Mouse (Mus musculus): Measurements from ENCODE around the gene Bcl2l1.

Gene Bcl2l1

GRCm38 (mm10) chr2:152782656-152783055 is 48.9 kb downstream of the Bcl2l1 start:
- in situ Hi-C loops (cut with MboI; ENCODE audit: unreplicated experiment in 2 of 2): no loop called here

- in situ Hi-C loops (cut with MboI; ENCODE audit: unreplicated experiment in 2 of 2): no loop called here
These were observed 50.4 kb downstream of the Bcl2l1 start for GRCm38 (mm10) chr2:152781031-152781711.

- in situ Hi-C loops (cut with MboI; ENCODE audit: unreplicated experiment in 2 of 2): no loop called here
These were observed 51.1 kb downstream of the Bcl2l1 start for GRCm38 (mm10) chr2:152780466-152780865.

GRCm38 (mm10) chr2:152777081-152777480 is 54.4 kb downstream of the Bcl2l1 start:
- in situ Hi-C loops (cut with MboI; ENCODE audit: unreplicated experiment in 2 of 2): no loop called here

- in situ Hi-C loops (cut with MboI; ENCODE audit: unreplicated experiment in 2 of 2): no loop called here
These were observed 55.1 kb downstream of the Bcl2l1 start for GRCm38 (mm10) chr2:152776435-152776834.

- in situ Hi-C loops (cut with MboI; ENCODE audit: unreplicated experiment in 2 of 2): no loop called here
These were observed 55.5 kb downstream of the Bcl2l1 start for GRCm38 (mm10) chr2:152776019-152776418.

GRCm38 (mm10) chr2:152775357-152775756 is 56.2 kb downstream of the Bcl2l1 start:
- in situ Hi-C loops (cut with MboI; ENCODE audit: unreplicated experiment in 2 of 2): no loop called here

GRCm38 (mm10) chr2:152772231-152772630 is 59.3 kb downstream of the Bcl2l1 start:
- in situ Hi-C loops (cut with MboI; ENCODE audit: unreplicated experiment in 2 of 2): no loop called here

- in situ Hi-C loops (cut with MboI; ENCODE audit: unreplicated experiment in 2 of 2): no loop called here
These were observed 60.0 kb downstream of the Bcl2l1 start for GRCm38 (mm10) chr2:152771571-152771970.

GRCm38 (mm10) chr2:152769677-152770076 is 61.9 kb downstream of the Bcl2l1 start:
- in situ Hi-C loops (cut with MboI; ENCODE audit: unreplicated experiment in 2 of 2): loop anchor here (5.0 kb wide), 3 partner anchors 63 to 72 kb away; partner anchors contain the start of gene Bcl2l1 (in 2 of the 2)

- in situ Hi-C loops (cut with MboI; ENCODE audit: unreplicated experiment in 2 of 2): loop anchor here (5.0 kb wide), 3 partner anchors 65 to 70 kb away; partner anchors contain the start of gene Bcl2l1 (in 2 of the 2)
These were observed 63.8 kb downstream of the Bcl2l1 start for GRCm38 (mm10) chr2:152767618-152768271.

GRCm38 (mm10) chr2:152766387-152767123 is 65.0 kb downstream of the Bcl2l1 start:
- in situ Hi-C loops (cut with MboI; ENCODE audit: unreplicated experiment in 2 of 2): loop anchor here (5.0 kb wide), 3 partner anchors 64 to 69 kb away; partner anchors contain the start of gene Bcl2l1 (in 2 of the 2)

GRCm38 (mm10) chr2:152765045-152765674 is 66.4 kb downstream of the Bcl2l1 start:
- in situ Hi-C loops (cut with MboI; ENCODE audit: unreplicated experiment in 2 of 2): loop anchor here (5.0 kb wide), 3 partner anchors 63 to 68 kb away; partner anchors contain the start of gene Bcl2l1 (in 2 of the 2)

- in situ Hi-C loops (cut with MboI; ENCODE audit: unreplicated experiment in 2 of 2): loop anchor here (5.0 kb wide), 3 partner anchors 62 to 68 kb away; partner anchors contain the start of gene Bcl2l1 (in 2 of the 2)
These were observed 67.1 kb downstream of the Bcl2l1 start for GRCm38 (mm10) chr2:152764172-152765044.

- in situ Hi-C loops (cut with MboI; ENCODE audit: unreplicated experiment in 2 of 2): no loop called here
These were observed 68.2 kb downstream of the Bcl2l1 start for GRCm38 (mm10) chr2:152763310-152763709.

GRCm38 (mm10) chr2:152758351-152758750 is 73.2 kb downstream of the Bcl2l1 start:
- in situ Hi-C loops (cut with MboI; ENCODE audit: unreplicated experiment in 2 of 2): no loop called here

GRCm38 (mm10) chr2:152757478-152757877 is 74.0 kb downstream of the Bcl2l1 start:
- in situ Hi-C loops (cut with MboI; ENCODE audit: unreplicated experiment in 2 of 2): no loop called here

GRCm38 (mm10) chr2:152756474-152757393 is 74.8 kb downstream of the Bcl2l1 start:
- in situ Hi-C loops (cut with MboI; ENCODE audit: unreplicated experiment in 2 of 2): no loop called here
